Mouse (Mus musculus): ENCODE measurements around the gene Lhcgr. TPM values are rescaled to one million over a fixed set of nuclear protein-coding genes. Genes with fewer than 3 reads are reported as not detected.

Lhcgr gene
- polyA plus RNA-seq, 1 experiment: not detected

DNA sequence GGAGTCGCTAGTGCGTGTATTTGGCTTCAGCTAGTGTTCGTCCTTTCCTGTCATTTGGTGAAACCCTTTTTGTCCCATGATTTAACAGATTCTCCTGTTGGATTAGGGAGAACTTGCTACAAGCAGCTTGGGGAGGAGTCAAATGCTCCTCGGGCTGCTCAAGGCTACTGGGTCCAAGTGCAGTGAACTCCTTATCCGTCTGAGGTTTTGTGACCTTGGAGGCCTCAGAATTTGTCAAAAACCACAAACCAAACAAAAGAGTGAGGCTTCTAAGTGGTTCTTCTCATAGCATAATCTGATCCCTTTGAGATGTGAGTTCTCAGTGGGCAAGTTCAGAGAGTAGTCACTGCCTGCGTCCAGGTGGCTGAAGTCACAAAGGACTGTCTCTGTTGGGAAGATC, 36.0 kb downstream of the Lhcgr start:
- TF ChIP-seq GATA1 (IDR thresholded peaks at IDR 0.05; ENCODE audit: low read length): no peak

DNA sequence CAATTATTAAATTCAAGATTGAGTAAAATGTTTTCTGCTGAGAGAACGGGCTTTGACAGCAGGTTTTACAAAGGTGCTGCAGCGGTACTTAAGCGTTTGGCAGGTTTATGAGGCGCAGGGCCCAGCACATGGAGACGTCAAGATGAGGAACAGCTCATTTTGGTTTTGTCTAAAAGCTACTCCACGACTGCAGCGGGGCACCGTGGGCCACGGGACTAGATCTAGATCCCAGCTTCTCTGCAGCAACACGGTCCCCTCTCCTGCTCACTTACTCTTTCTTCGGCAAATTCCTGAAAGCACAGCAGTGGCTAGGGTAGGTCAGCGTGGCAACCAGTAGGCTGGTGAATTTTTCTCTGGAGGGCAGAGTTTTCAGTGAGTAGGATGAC, 38.3 kb downstream of the Lhcgr start:
- TF ChIP-seq GATA1 (IDR thresholded peaks at IDR 0.05; ENCODE audit: low read length): no peak

DNA sequence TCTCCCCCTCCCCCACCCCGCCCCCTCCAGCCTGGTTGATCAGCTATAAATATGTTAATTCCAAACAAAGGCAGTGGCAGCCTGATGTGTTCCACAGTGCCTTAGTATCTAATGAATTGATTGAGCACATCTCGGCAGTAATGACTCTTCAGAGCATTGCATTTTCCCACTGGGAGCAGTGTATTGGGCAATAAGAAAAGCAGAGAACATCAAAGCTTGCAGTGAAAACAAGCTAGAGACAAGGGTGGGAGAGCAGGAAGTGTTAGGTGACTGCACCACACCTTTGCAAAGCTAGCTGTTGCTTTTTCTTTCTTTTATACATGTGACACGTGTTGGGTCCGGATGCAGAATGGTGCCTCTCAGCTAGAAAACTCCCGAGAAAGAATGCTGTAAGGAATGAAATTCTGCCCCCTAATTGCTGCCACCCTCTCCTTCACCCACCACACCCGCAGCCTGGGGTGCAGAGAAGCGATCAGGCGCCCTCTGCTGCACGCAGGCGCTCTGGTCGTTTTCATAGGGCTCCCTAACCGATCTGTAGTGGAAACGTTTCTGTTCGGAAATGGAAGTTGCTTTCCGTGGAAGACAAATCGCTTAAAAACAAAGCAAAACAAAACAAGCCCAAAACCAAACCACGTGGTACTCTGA, 38.8 kb downstream of the Lhcgr start:
- no peak for TF ChIP-seq GATA1 (IDR thresholded peaks at IDR 0.05; ENCODE audit: low read length)

DNA sequence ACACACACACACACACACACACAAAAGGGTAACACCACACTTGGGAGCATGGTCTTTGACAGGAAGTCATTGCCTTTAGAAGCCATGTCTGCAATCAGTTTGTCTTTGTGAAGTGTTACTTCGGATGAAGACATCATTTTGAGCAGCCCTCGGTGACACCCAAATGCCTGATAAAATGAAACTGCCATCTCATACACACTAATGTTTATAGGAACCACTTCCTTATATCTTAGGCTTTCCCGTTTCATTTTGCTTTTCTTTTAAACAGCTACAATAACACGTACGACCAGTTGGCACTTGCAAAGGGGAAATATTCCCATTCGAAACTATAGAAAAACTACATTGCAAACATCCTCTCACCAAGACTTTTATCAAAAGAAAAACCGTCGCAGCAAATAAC, 42.1 kb downstream of the Lhcgr start:
- TF ChIP-seq GATA1 (IDR thresholded peaks at IDR 0.05; ENCODE audit: low read length): no peak

DNA sequence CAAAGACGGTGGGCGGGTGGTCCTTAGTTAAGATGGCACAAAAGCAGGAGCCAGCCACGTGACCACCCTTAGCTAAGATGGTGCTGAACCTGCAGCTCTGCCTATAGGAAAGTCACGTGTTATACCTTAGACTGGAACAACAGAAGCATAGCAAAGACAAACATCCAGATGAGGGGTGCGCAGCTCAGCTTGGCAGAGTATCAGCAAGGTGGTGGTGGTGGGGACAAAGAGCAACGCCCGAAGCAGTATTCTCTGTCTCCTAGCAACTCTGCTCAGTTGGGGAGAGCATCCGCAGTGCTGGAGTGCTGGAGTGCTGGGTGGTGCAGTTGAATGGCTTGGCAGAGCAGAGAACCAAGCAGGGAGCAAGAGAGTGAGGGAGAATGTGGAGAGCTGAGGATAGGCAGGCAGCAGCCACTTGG, 85.5 kb downstream of the Lhcgr start:
- no peak for TF ChIP-seq GATA1 (IDR thresholded peaks at IDR 0.05; ENCODE audit: low read length)

DNA sequence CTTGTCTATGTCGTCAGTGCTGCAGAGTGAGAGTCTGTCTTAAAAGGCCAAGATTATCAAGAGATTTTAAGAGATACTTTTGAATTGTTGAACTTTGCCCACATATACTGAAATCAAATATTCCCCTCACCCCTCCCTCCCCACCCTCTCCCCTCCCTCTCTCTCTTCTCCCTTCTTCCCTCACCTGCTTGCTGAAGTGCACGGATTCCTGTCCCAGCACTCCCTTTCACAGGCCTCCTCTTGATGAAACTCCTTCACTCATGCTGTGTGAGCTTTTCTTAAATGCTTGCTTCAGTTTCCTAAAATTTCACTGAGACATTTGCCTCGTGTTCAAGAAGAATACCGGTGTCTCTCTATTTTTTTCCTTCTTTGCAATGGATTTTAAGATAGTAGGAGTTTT, 88.7 kb downstream of the Lhcgr start:
- TF ChIP-seq GATA1 (IDR thresholded peaks at IDR 0.05; ENCODE audit: low read length): no peak

DNA sequence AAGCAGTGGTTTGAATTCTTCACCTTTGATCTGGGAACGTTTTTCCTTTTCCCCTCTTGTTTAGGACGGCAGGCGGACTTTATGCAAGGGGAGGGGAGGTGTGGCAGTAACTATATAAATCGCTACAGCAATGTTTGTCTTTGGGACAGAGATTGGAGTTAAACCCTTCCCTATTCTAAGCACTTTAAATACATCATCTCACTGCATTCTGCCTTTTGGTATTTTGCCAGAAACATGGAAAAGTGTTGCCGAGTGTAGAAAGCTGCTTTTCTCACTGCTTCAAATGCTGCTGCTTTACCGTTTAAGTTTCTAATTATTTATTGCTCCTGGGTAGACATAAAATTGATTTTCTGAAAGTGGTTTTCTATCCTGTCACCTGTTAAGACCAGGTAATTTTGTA, 89.4 kb downstream of the Lhcgr start:
- TF ChIP-seq GATA1 (IDR thresholded peaks at IDR 0.05; ENCODE audit: low read length): no peak

DNA sequence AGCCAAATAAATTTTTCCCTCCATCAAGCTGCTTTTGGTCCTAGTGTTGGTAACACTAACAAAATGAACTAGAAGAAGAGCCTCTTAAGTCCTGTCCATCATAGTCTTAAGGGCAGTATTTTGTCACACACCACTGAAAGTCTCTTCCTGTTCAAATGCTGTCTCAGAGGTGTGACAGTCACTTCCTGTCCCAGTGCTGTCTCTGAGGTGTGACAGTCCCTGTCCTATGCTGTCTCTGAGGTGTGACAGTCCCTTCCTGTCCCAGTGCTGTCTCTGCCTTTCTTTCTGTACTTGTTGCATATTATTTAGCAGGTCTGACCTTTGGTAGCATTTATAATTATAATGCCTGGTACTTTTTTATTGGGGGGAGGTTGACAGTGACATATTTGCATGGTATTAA, 90.9 kb downstream of the Lhcgr start:
- TF ChIP-seq GATA1 (IDR thresholded peaks at IDR 0.05; ENCODE audit: low read length): no peak

DNA sequence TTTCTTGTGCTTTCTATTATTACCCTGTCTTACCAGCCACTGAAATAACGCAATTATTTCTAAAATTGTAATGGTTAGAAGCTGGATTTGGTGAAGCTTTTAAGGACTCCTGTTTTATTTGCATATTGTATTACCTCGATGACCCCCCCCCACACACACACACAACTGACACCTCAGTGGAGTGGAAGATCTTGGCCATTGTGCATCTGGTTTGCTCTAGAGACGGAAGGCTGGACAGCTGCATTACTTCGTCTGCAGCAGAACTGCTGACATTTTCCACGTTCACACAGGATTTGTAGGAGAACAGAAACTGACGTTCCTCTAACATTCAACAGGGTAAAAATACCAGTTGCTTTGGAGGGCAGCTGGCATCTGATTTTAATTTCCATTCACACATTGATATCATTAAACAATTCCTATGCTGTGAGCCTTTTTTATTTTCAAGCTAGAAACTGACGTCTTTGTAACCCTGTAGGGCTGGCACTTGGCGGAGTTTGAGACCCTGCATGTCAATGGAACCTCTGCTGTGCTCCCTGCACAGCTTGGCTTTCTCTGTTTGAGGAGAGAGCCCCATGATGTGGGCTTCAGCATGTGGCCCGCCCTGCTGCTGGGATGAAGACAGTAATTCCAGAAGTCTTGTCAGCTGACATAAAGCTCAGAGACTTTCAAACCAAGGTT, 95.0 kb downstream of the Lhcgr start:
- TF ChIP-seq GATA1 (IDR thresholded peaks at IDR 0.05; ENCODE audit: low read length): no peak

DNA sequence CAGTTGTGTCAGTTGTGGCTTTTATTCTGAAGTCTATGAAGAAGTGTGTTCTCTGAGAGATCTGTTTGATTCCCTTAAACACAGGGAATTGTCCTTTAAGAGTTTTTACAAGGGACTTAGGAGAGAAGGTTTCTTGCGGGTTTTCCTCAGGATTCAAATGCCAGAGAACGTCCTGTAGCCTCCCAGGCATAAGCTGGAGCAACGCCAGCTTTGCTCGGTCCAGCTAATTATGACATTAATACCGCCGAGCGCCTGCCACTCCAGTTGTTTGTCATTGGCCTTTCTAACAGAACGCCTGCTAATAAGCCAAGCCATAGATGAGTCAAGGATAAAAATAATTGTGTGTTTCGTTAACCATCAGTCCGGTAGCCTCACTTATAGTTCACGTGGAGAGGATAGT, 103.6 kb downstream of the Lhcgr start:
- no peak for TF ChIP-seq GATA1 (IDR thresholded peaks at IDR 0.05; ENCODE audit: low read length)

DNA sequence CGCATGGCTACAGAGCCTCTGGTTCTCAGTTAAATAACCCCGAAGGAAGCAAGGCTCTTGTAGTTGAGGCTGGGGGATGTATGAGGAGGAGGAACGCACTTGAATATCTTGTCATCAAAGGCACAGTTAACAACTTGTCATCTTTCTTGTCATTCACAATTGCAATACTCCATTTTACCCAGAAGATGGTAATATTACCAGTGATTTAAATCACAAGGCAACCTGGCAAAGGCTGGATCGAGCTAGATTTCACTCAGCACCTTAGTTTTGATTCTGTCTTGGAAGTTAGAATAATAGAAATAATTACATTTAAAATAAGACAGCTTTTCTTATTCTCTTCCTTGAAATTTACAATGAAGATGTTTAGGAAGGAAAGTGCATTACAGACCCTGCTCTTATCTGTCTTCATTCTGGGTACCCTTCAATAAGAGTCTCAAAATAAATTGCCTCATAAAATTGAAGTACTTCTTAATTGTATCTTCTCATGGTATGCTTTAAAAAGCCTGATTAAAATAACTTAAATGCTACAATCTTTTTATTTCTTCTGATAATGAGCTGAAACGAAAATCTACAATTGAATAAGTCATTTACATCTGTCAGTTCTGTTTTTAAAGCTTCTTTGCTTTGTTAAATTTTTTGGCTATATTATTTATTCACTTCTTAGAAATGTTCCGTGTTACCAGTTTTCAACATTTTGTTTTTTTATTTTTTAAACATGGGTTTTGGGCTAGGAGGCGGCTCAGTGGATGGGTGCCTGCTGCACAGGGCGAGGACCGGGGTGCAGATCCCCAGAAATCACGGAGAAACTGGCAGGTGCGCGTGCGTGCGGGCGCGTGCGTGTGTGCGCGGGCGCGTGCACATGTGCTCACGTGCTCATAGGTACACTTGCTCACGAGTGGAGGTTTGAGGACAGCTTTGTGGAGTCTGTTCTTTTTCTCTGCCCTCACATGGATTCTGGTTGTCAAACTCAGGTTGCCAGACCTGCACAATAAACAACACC, 116.2 kb downstream of the Lhcgr start:
- no peak for TF ChIP-seq GATA1 (IDR thresholded peaks at IDR 0.05; ENCODE audit: low read length)

DNA sequence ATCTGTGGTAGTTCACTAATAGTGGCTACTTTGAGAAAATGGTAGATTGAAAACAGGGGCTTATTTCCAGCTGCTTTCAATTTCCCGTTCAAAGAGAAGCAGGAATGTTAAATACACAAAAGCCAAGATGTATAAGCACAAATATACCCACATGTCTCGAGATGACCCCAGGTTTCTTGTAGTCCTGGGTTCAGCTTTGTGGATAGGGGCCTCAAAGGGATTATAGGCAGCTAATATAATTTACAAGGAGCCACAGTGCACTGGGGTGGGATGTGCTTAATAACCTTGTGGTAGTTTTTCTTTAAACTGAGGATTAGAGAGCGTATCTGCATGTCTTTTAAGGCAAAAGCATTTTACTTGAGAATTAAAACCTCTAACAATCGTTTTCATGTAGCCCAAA, 121.0 kb downstream of the Lhcgr start:
- TF ChIP-seq GATA1 (IDR thresholded peaks at IDR 0.05; ENCODE audit: low read length): no peak

DNA sequence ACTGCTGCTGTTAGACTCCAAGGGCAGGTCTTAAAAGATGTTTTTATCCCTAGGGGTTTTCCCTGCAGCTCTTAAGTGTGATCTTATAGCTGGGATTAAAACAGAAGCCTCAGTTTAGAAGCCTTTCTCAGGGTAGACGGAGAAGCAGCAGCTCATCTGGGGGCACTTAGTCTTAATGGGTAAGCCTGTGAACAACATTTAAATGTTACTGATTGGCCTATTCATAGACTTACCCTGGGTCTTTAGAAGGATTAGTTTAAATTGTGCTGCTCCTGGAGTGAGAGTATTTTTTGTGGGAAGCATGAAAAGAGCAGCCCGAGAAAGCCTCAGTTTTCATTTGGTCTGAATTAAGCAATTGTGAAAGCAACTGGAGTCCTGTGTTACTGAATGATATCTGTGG, 121.9 kb downstream of the Lhcgr start:
- TF ChIP-seq GATA1 (IDR thresholded peaks at IDR 0.05; ENCODE audit: low read length): no peak

DNA sequence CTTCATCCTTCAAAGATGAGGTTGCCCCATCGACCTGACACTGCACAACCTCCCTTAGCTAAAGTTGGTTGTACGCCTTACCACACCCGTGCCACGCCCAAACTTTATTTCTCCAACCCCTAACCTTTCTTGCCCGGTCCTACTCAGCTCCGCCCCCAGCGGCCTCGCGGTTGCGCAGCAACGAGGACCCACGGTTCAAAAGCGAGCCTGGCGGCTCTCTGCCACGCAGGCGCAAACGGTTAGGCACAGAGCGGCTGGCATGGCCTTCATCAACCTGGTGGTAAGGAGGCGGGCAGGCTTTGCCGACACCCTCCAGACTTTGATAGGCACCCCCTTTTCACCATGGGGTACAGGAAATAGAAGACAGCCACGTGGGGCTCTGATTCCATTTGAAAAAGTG, 123.3 kb downstream of the Lhcgr start, which contains the start of gene Gtf2a1l:
Gene Gtf2a1l (plus strand): TSS at position 209 of the 400 bp plus-strand sequence.
- TF ChIP-seq GATA1 (IDR thresholded peaks at IDR 0.05; ENCODE audit: low read length): no peak

Other genes with a start within 250 kb of the Lhcgr start
- 0.14 TPM in 1 of 2 replicates, not detected in the other for gene Ston1, start 194.3 kb downstream of the Lhcgr start, polyA plus RNA-seq (2012)
- not detected in 2 replicates for gene Gtf2a1l, start 123.3 kb downstream of the Lhcgr start, polyA plus RNA-seq (2012)